Mouse (Mus musculus) kidney, adult 2 months (tissue): Measurements from ENCODE around the gene Art3.

Experiments
- CTCF ChIP-seq: fragments of 200-500 bp; conservative IDR thresholded peaks from 2 replicates; pipeline ENCODE4 v1.5.1; 2011; ENCODE audit warnings: low read depth, mild to moderate bottlenecking, control low read depth, low read length, moderate library complexity, mixed read lengths; ENCODE audit not compliant: insufficient read depth, insufficient read length
- POLR2A ChIP-seq: fragments of 200-500 bp; IDR thresholded peaks from one replicate; pipeline ENCODE4 v1.6.1; 2011; ENCODE audit warnings: low read depth, low read length, control low read depth

- TF ChIP-seq CTCF (peak; percentile 32), POLR2A (no peak)
These were observed 43.1 kb downstream of the Art3 start for GRCm38 (mm10) chr5:92374721-92375142.
